Mouse (Mus musculus) cerebellum, adult 2 months (tissue): ENCODE data around the gene Pgs1.

Source experiments
- CTCF ChIP-seq: fragments of 200-500 bp; IDR thresholded peaks from 2 replicates; pipeline ENCODE4 v1.5.1; 2011; ENCODE audit warnings: low read depth, mild to moderate bottlenecking, control low read depth, low read length, moderate library complexity, borderline replicate concordance; ENCODE audit not compliant: insufficient read depth
- POLR2A ChIP-seq: fragments of 200-500 bp; IDR thresholded peaks from 2 replicates; pipeline ENCODE4 v1.6.1; 2011; ENCODE audit warnings: low read length, control low read depth, borderline replicate concordance; ENCODE audit not compliant: insufficient read depth

GRCm38 (mm10) chr11:118007460-118008143 lies 21.5 kb downstream of the Pgs1 start:
- TF ChIP-seq POLR2A: no peak
- no peak for TF ChIP-seq CTCF
